Mouse (Mus musculus) adrenal gland, postnatal 10 days (tissue): ENCODE results near the gene Gm9508. TPM values are rescaled to one million over a fixed set of nuclear protein-coding genes. Genes with fewer than 3 reads are reported as not detected.
A peak's percentile ranks its signal among the peaks of the same experiment; 100 is the strongest.

Experiments
- DNase-seq: peaks from one replicate; pipeline ENCODE4 v3.0.0; 2021; ENCODE audit warnings: mixed read lengths
- total RNA-seq, 2 experiments: library from RNA; stranded (reverse); gene quantifications; 2 replicates each; pipeline ENCODE4 v1.2.3; 2021

The Gm9508 gene
- total RNA-seq, 2 experiments from 2014 or later, result not detected

GRCm38 (mm10) chr10:77670710-77671109, 26.3 kb downstream of the Gm9508 start:
- DNase-seq, result no peak

- DNase-seq, result no peak
Observed at GRCm38 (mm10) chr10:77667402-77667801, 29.6 kb downstream of the Gm9508 start.

- peak; percentile 31 for DNase-seq
Observed at GRCm38 (mm10) chr10:77666342-77666741, 30.7 kb downstream of the Gm9508 start.

- DNase-seq, result no peak
Observed at GRCm38 (mm10) chr10:77663949-77664665, 32.9 kb downstream of the Gm9508 start.

- no peak for DNase-seq
Observed at GRCm38 (mm10) chr10:77658286-77658994, 38.6 kb downstream of the Gm9508 start.

GRCm38 (mm10) chr10:77652046-77652445, 45.0 kb downstream of the Gm9508 start:
- DNase-seq, result no peak

- DNase-seq, result no peak
Observed at GRCm38 (mm10) chr10:77647901-77648300, 49.1 kb downstream of the Gm9508 start.

GRCm38 (mm10) chr10:77647461-77647860, 49.6 kb downstream of the Gm9508 start:
- no peak for DNase-seq

Other genes starting within 250 kb of the Gm9508 start
- gene Fam207a, start 181.4 kb downstream of the Gm9508 start, total RNA-seq, result 10 to 100 TPM; 17.6 to 19.4 TPM
- gene Itgb2, start 167.0 kb downstream of the Gm9508 start, total RNA-seq, result 1 to 10 TPM; 8.1 to 9.2 TPM
- gene Pttg1ip, start 115.5 kb downstream of the Gm9508 start, total RNA-seq, result 100 to 1,000 TPM; 160 to 178 TPM
- 100 to 1,000 TPM; 119 to 125 TPM for gene Sumo3, start 91.1 kb downstream of the Gm9508 start, total RNA-seq
- 10 to 100 TPM; 22.3 to 30.4 TPM for gene Gm49325, start 91.0 kb downstream of the Gm9508 start, total RNA-seq
- 10 to 100 TPM; 44.4 to 46.1 TPM for gene Ube2g2, start 75.0 kb downstream of the Gm9508 start, total RNA-seq
- under 1 TPM; 0.27 to 0.64 TPM for gene Tspear, start 10.7 kb downstream of the Gm9508 start, total RNA-seq
- not detected for gene Gm19402, start 6.5 kb downstream of the Gm9508 start, total RNA-seq
- not detected for gene Gm10272, start 9.4 kb upstream of the Gm9508 start, total RNA-seq
- gene Gm10024, start 14.2 kb upstream of the Gm9508 start, total RNA-seq, result not detected
- not detected for gene Gm10142, start 18.6 kb upstream of the Gm9508 start, total RNA-seq
- gene Krtap12-1, start 23.4 kb upstream of the Gm9508 start, total RNA-seq, result not detected
- gene Gm10100, start 29.3 kb upstream of the Gm9508 start, total RNA-seq, result not detected
- gene Gm18596, start 45.4 kb upstream of the Gm9508 start, total RNA-seq, result not detected
- not detected for gene Gm9736, start 54.1 kb upstream of the Gm9508 start, total RNA-seq
- gene Gm3233, start 62.4 kb upstream of the Gm9508 start, total RNA-seq, result not detected
- gene Gm3238, start 74.1 kb upstream of the Gm9508 start, total RNA-seq, result not detected
- gene Gm7138, start 79.7 kb upstream of the Gm9508 start, total RNA-seq, result not detected
- gene Gm3250, start 85.3 kb upstream of the Gm9508 start, total RNA-seq, result not detected
- not detected for gene Gm7137, start 91.0 kb upstream of the Gm9508 start, total RNA-seq
- not detected for gene Gm9639, start 97.8 kb upstream of the Gm9508 start, total RNA-seq
- not detected for gene Gm19668, start 101.9 kb upstream of the Gm9508 start, total RNA-seq
- gene Gm9507, start 114.6 kb upstream of the Gm9508 start, total RNA-seq, result not detected
- gene Gm2696, start 117.4 kb upstream of the Gm9508 start, total RNA-seq, result not detected
- not detected for gene Krtap10-4, start 129.9 kb upstream of the Gm9508 start, total RNA-seq
- gene Krtap10-10, start 138.7 kb upstream of the Gm9508 start, total RNA-seq, result not detected
- not detected for gene Gm36176, start 149.6 kb upstream of the Gm9508 start, total RNA-seq
- not detected for gene Gm10318, start 155.6 kb upstream of the Gm9508 start, total RNA-seq
- gene Gm3285, start 164.7 kb upstream of the Gm9508 start, total RNA-seq, result not detected
- gene Lrrc3, start 205.3 kb upstream of the Gm9508 start, total RNA-seq, result 10 to 100 TPM; 12.1 to 16.7 TPM